Mouse (Mus musculus) G1E (cell line): ENCODE measurements around the gene Snx29.

Source experiments
- CTCF ChIP-seq: IDR thresholded peaks from 2 replicates; pipeline ENCODE4 v1.5.1; 2012; ENCODE audit warnings: low read depth, low read length, inconsistent platforms, mixed read lengths
- GATA1 ChIP-seq: IDR thresholded peaks from 2 replicates; pipeline ENCODE4 v1.6.1; 2012; ENCODE audit warnings: borderline replicate concordance, low read length, inconsistent platforms, mixed read lengths
- POLR2AphosphoS5 ChIP-seq: IDR thresholded peaks from 2 replicates; pipeline ENCODE4 v1.6.1; 2012; ENCODE audit warnings: low read depth, low read length, inconsistent platforms; ENCODE audit not compliant: insufficient replicate concordance
- TAL1 ChIP-seq: conservative IDR thresholded peaks from 2 replicates; pipeline ENCODE4 v1.6.1; 2012; ENCODE audit warnings: low read depth, low read length, inconsistent platforms, mixed read lengths

GRCm38 (mm10) chr16:11414631-11415030 lies 91.9 kb downstream of the Snx29 start:
- TF ChIP-seq CTCF (no peak), TAL1 (no peak), GATA1 (no peak), POLR2AphosphoS5 (no peak)
